Mouse (Mus musculus): ENCODE measurements around the gene Ip6k1.

- TF ChIP-seq CTCF (conservative IDR thresholded peaks at IDR 0.05; ENCODE audit: low read length) (no peak), NANOG (IDR thresholded peaks at IDR 0.05; ENCODE audit: borderline replicate concordance, low read length) (no peak), POU5F1 (IDR thresholded peaks at IDR 0.05; ENCODE audit: borderline replicate concordance, low read length) (no peak)
Observed at GRCm38 (mm10) chr9:107964681-107965080, 37.6 kb upstream of the Ip6k1 start.
